Mouse (Mus musculus): ENCODE measurements around the gene Fmnl2. TPM values are rescaled to one million over a fixed set of nuclear protein-coding genes. Genes with fewer than 3 reads are reported as not detected.
A peak's percentile ranks its signal among the peaks of the same experiment; 100 is the strongest.

Gene Fmnl2
- total and polyA plus RNA-seq, 3 experiments: 0.42 to 2.8 (median 2.1) TPM

GRCm38 (mm10) chr2:52830513-52830912, 27.1 kb upstream of the Fmnl2 start:
- H3K9me3 ChIP-seq (replicated peaks; ENCODE audit: low read length): no peaks in the 10 kb centered on the region
- TF ChIP-seq POLR2AphosphoS2 (IDR thresholded peaks at IDR 0.05; ENCODE audit: low read depth, low read length) (no peak), PAX5 (IDR thresholded peaks at IDR 0.05; ENCODE audit: low read length) (no peak), BHLHE40 (IDR thresholded peaks at IDR 0.05; ENCODE audit: low read depth, low read length) (no peak), HCFC1 (IDR thresholded peaks at IDR 0.05; ENCODE audit: low read depth, low read length) (no peak), GABPA (IDR thresholded peaks at IDR 0.05; ENCODE audit: insufficient replicate concordance, low read depth, low read length) (no peak), ZKSCAN1 (IDR thresholded peaks at IDR 0.05; ENCODE audit: borderline replicate concordance, low read depth, low read length) (no peak), NRF1 (IDR thresholded peaks at IDR 0.05; ENCODE audit: low read depth, low read length) (no peak), USF1 (IDR thresholded peaks at IDR 0.05; ENCODE audit: low read depth, low read length) (no peak), ELF1 (IDR thresholded peaks at IDR 0.05; ENCODE audit: low read depth, low read length) (no peak), ETS1 (conservative IDR thresholded peaks at IDR 0.05; ENCODE audit: low read depth, low read length) (no peak), EP300 (IDR thresholded peaks at IDR 0.05; ENCODE audit: low read length) (no peak), CTCF (conservative IDR thresholded peaks at IDR 0.05 in 1 of 2, IDR thresholded peaks at IDR 0.05 in 1 of 2; ENCODE audit: low read depth in 2 of 2, low read length in 2 of 2) (no peak), ZNF384 (IDR thresholded peaks at IDR 0.05; ENCODE audit: low read depth, low read length) (no peak), CHD1 (IDR thresholded peaks at IDR 0.05; ENCODE audit: low read depth, low read length) (no peak), RCOR1 (conservative IDR thresholded peaks at IDR 0.05; ENCODE audit: low read depth, low read length) (no peak), RAD21 (IDR thresholded peaks at IDR 0.05; ENCODE audit: low read depth, low read length) (no peak), MEF2A (IDR thresholded peaks at IDR 0.05; ENCODE audit: borderline replicate concordance, low read depth, low read length) (no peak)
- no peaks in the 10 kb centered on the region for H3K27me3 ChIP-seq (replicated peaks)
- H3K4me3 ChIP-seq (replicated peaks in 1 of 3; ENCODE audit: low read depth in 2 of 3, low read length in 2 of 3, poor library complexity in 1 of 3): no peak overlapping the region
- DNase-seq (ENCODE audit: extremely low read depth): peak; percentile 42
- no peak overlapping the region for H3K9ac ChIP-seq (ENCODE audit: insufficient read depth, low read depth)
- H3K4me2 ChIP-seq (ENCODE audit: insufficient read depth, low read depth, poor library complexity, severe bottlenecking): no peak overlapping the region
- H3K36me3 ChIP-seq (replicated peaks in 1 of 2; ENCODE audit: control insufficient read depth in 1 of 2, insufficient read depth in 1 of 2, low read length in 1 of 2): no peaks in the 10 kb centered on the region
- in situ Hi-C loops (cut with MboI; ENCODE audit: low pct_ligation_motif_present, low pct_unique_long_range_greater_than_20kb, low sequenced_read_pairs) (no loop called here), dilution Hi-C loops (cut with MboI; ENCODE audit: extremely low pct_ligation_motif_present, extremely low pct_unique_long_range_greater_than_20kb, low sequenced_read_pairs) (no loop called here)
- H3K27ac ChIP-seq (ENCODE audit: insufficient read depth, low read depth): no peak overlapping the region
- H3K4me1 ChIP-seq (ENCODE audit: control insufficient read depth in 1 of 2, insufficient read depth in 2 of 2): peaks cover 0 to 32% of the 10 kb centered on the region in 2 experiments; a peak in 2 of 4 replicates
- no peaks in the 10 kb centered on the region for H3K79me2 ChIP-seq (replicated peaks; ENCODE audit: control insufficient read depth, extremely low read depth, insufficient read depth, poor library complexity, severe bottlenecking)

- Histone ChIP-seq H3K79me2 (replicated peaks; ENCODE audit: control insufficient read depth, extremely low read depth, insufficient read depth, poor library complexity, severe bottlenecking) (no peaks in the 10 kb centered on the region), H3K9me3 (replicated peaks; ENCODE audit: low read length) (no peaks in the 10 kb centered on the region), H3K27ac (ENCODE audit: insufficient read depth, low read depth) (no peak overlapping the region), H3K4me3 (replicated peaks in 1 of 3; ENCODE audit: low read depth in 2 of 3, low read length in 2 of 3, poor library complexity in 1 of 3) (no peak overlapping the region), H3K9ac (ENCODE audit: insufficient read depth, low read depth) (no peak overlapping the region), H3K4me1 (ENCODE audit: control insufficient read depth in 1 of 2, insufficient read depth in 2 of 2) (peaks cover 0 to 31% of the 10 kb centered on the region in 2 experiments; a peak in 2 of 4 replicates), H3K4me2 (ENCODE audit: insufficient read depth, low read depth, poor library complexity, severe bottlenecking) (no peak overlapping the region), H3K36me3 (replicated peaks in 1 of 2; ENCODE audit: control insufficient read depth in 1 of 2, insufficient read depth in 1 of 2, low read length in 1 of 2) (no peaks in the 10 kb centered on the region), H3K27me3 (replicated peaks) (no peaks in the 10 kb centered on the region)
- TF ChIP-seq RCOR1 (conservative IDR thresholded peaks at IDR 0.05; ENCODE audit: low read depth, low read length) (no peak), USF1 (IDR thresholded peaks at IDR 0.05; ENCODE audit: low read depth, low read length) (no peak), KAT2A (IDR thresholded peaks at IDR 0.05; ENCODE audit: insufficient replicate concordance, low read length) (no peak), MXI1 (IDR thresholded peaks at IDR 0.05; ENCODE audit: low read depth, low read length) (no peak), TBP (conservative IDR thresholded peaks at IDR 0.05; ENCODE audit: low read depth, low read length) (no peak), CHD2 (IDR thresholded peaks at IDR 0.05; ENCODE audit: low read length) (no peak), NELFE (IDR thresholded peaks at IDR 0.05; ENCODE audit: low read depth, low read length) (no peak), MYC (IDR thresholded peaks at IDR 0.05; ENCODE audit: low read depth, low read length) (no peak), MEF2A (IDR thresholded peaks at IDR 0.05; ENCODE audit: borderline replicate concordance, low read depth, low read length) (no peak), ZC3H11A (IDR thresholded peaks at IDR 0.05; ENCODE audit: low read depth, low read length) (no peak), UBTF (IDR thresholded peaks at IDR 0.05; ENCODE audit: low read depth, low read length) (no peak), E2F4 (IDR thresholded peaks at IDR 0.05; ENCODE audit: insufficient replicate concordance, low read depth, low read length) (no peak), ETS1 (conservative IDR thresholded peaks at IDR 0.05; ENCODE audit: low read depth, low read length) (no peak), JUN (IDR thresholded peaks at IDR 0.05; ENCODE audit: insufficient read depth, low read depth, low read length) (no peak), ZKSCAN1 (IDR thresholded peaks at IDR 0.05; ENCODE audit: borderline replicate concordance, low read depth, low read length) (no peak), USF2 (conservative IDR thresholded peaks at IDR 0.05; ENCODE audit: low read depth, low read length) (no peak)
- dilution Hi-C loops (cut with MboI; ENCODE audit: extremely low pct_ligation_motif_present, extremely low pct_unique_long_range_greater_than_20kb, low sequenced_read_pairs): no loop called here
- in situ Hi-C loops (cut with MboI; ENCODE audit: low pct_ligation_motif_present, low pct_unique_long_range_greater_than_20kb, low sequenced_read_pairs): no loop called here
- DNase-seq (ENCODE audit: extremely low read depth): peak; percentile 24
These were observed 26.1 kb upstream of the Fmnl2 start for GRCm38 (mm10) chr2:52831585-52831984.

Measured in CH12.LX (cell line).